Mouse (Mus musculus) midbrain, embryonic 13.5 days (tissue): ENCODE data around the gene Gm47959. TPM values are rescaled to one million over a fixed set of nuclear protein-coding genes. Genes with fewer than 3 reads are reported as not detected.
"Not testable (repeated sequence)": the region's sequence is repeated elsewhere in the genome, so short reads cannot be mapped to it uniquely, and the experiment has no call there.

Experiments
- ATAC-seq: fragments of 200-750 bp; cut with Nextera tagmentation; 2 replicates; pipeline ENCODE4 v1.8.0; 2017; ENCODE audit warnings: mild to moderate bottlenecking, moderate TSS enrichment, moderate library complexity
- H3K27ac ChIP-seq: fragments of 300-500 bp; sonication (generic); 2 replicates; pipeline ENCODE4 v1.5.1; 2015; ENCODE audit warnings: inconsistent platforms, mild to moderate bottlenecking, moderate library complexity
- H3K27me3 ChIP-seq: fragments of 300-500 bp; sonication (generic); 2 replicates; pipeline ENCODE4 v1.6.1; 2015; ENCODE audit warnings: mild to moderate bottlenecking, inconsistent platforms
- H3K36me3 ChIP-seq: fragments of 300-500 bp; sonication (generic); 2 replicates; pipeline ENCODE4 v1.6.1; 2015; ENCODE audit warnings: mild to moderate bottlenecking, inconsistent platforms
- H3K4me1 ChIP-seq: fragments of 300-500 bp; sonication (generic); replicated peaks from 2 replicates; pipeline ENCODE4 v1.6.1; 2015; ENCODE audit warnings: inconsistent platforms
- H3K4me2 ChIP-seq: fragments of 300-500 bp; sonication (generic); replicated peaks from 2 replicates; pipeline ENCODE4 v1.6.1; 2015; ENCODE audit warnings: moderate library complexity, mild to moderate bottlenecking, inconsistent platforms
- H3K4me3 ChIP-seq: fragments of 300-500 bp; sonication (generic); replicated peaks from 2 replicates; pipeline ENCODE4 v1.5.1; 2015; ENCODE audit warnings: mild to moderate bottlenecking, inconsistent platforms
- H3K9ac ChIP-seq: fragments of 300-500 bp; sonication (generic); replicated peaks from 2 replicates; pipeline ENCODE4 v1.6.1; 2015; ENCODE audit warnings: mild to moderate bottlenecking, inconsistent platforms
- H3K9me3 ChIP-seq: fragments of 300-500 bp; sonication (generic); 2 replicates; pipeline ENCODE4 v1.6.1; 2016; ENCODE audit warnings: mild to moderate bottlenecking, inconsistent platforms
- WGBS: fragments of 180-500 bp; shearing (Covaris S2); methylation state at CpG from one replicate; pipeline ENCODE4 v1.1.7; 2015; 5-methylcytosine and 5-hydroxymethylcytosine counted together
- polyA plus RNA-seq: library from polyadenylated mRNA; unstranded; fragments of >200 nt; fragmentation: Nextera tagmentation; extraction: Ambion mirVana; gene quantifications from 2 replicates; pipeline ENCODE4 v1.2.1, GENCODE M21; 2015

Gm47959 gene
- polyA plus RNA-seq = not detected in 2 replicates

- not testable (repeated sequence) for H3K9ac ChIP-seq, H3K9me3 ChIP-seq, ATAC-seq, H3K4me2 ChIP-seq, H3K4me1 ChIP-seq, H3K27me3 ChIP-seq, H3K36me3 ChIP-seq, H3K27ac ChIP-seq, H3K4me3 ChIP-seq
- WGBS = 93% methylated on average over 9 of the region's 9 CpGs
Observed at GRCm38 (mm10) chr1:83000306-83000705, at the start of gene Gm47959. TSS of gene Gm47959 (plus strand) at chr1:83000548.

- not testable (repeated sequence) for ATAC-seq, H3K9ac ChIP-seq, H3K4me1 ChIP-seq, H3K9me3 ChIP-seq, H3K4me3 ChIP-seq, H3K36me3 ChIP-seq, H3K27me3 ChIP-seq, H3K4me2 ChIP-seq, H3K27ac ChIP-seq
Observed at GRCm38 (mm10) chr1:82955913-82956312, 44.4 kb upstream of the Gm47959 start, which contains the start of gene Gm7544. TSS of gene Gm7544 (minus strand) at chr1:82956013.

- no peak within 1 kb of the TSS for H3K4me3 ChIP-seq
- H3K27ac ChIP-seq = no peak within 1 kb of the TSS
- no peaks in the 10 kb centered on the region for H3K4me1 ChIP-seq
- no peak within 1 kb of the TSS for H3K4me2 ChIP-seq
- WGBS = 93% methylated on average over 11 of the region's 11 CpGs
- no peak within 1 kb of the TSS for H3K9ac ChIP-seq
- H3K36me3 ChIP-seq = no peaks in the 10 kb centered on the region
- no peak for ATAC-seq
- H3K27me3 ChIP-seq = no peaks in the 10 kb centered on the region
- no peaks in the 10 kb centered on the region for H3K9me3 ChIP-seq
Observed at GRCm38 (mm10) chr1:82959870-82960385, 40.4 kb upstream of the Gm47959 start, which contains the start of gene Gm47955. TSS of gene Gm47955 (plus strand) at chr1:82960286.

- no peaks in the 10 kb centered on the region for H3K9me3 ChIP-seq
- ATAC-seq = 0 out of 2 replicates have a peak, but pooled peaks have one; percentile 43
- no peak overlapping the region for H3K27ac ChIP-seq
- H3K4me2 ChIP-seq = no peak overlapping the region
- no peaks in the 10 kb centered on the region for H3K36me3 ChIP-seq
- WGBS = 64% methylated on average over 3 of the region's 3 CpGs
- H3K9ac ChIP-seq = no peak overlapping the region
- H3K4me3 ChIP-seq = no peak overlapping the region
- no peaks in the 10 kb centered on the region for H3K4me1 ChIP-seq
- no peaks in the 10 kb centered on the region for H3K27me3 ChIP-seq
Observed at GRCm38 (mm10) chr1:82966413-82966812, 33.9 kb upstream of the Gm47959 start.

- Histone ChIP-seq H3K27ac (no peak overlapping the region), H3K9ac (no peak overlapping the region), H3K9me3 (no peaks in the 10 kb centered on the region), H3K27me3 (no peaks in the 10 kb centered on the region), H3K36me3 (no peaks in the 10 kb centered on the region), H3K4me3 (no peak overlapping the region), H3K4me2 (no peak overlapping the region), H3K4me1 (no peaks in the 10 kb centered on the region)
- ATAC-seq = no peak
- WGBS = 44% methylated on average over 4 of the region's 4 CpGs
Observed at GRCm38 (mm10) chr1:82972046-82972445, 28.3 kb upstream of the Gm47959 start.

GRCm38 (mm10) chr1:82973244-82973643 is 27.1 kb upstream of the Gm47959 start:
- Histone ChIP-seq H3K9me3 (no peaks in the 10 kb centered on the region), H3K9ac (no peak overlapping the region), H3K36me3 (no peaks in the 10 kb centered on the region), H3K27me3 (no peaks in the 10 kb centered on the region), H3K4me2 (no peak overlapping the region), H3K27ac (no peak overlapping the region), H3K4me1 (no peaks in the 10 kb centered on the region), H3K4me3 (no peak overlapping the region)
- WGBS = 95% methylated on average over 1 of the region's 1 CpGs
- no peak for ATAC-seq

- ATAC-seq = no peak
- H3K4me3 ChIP-seq = no peak overlapping the region
- H3K36me3 ChIP-seq = no peaks in the 10 kb centered on the region
- H3K27me3 ChIP-seq = no peaks in the 10 kb centered on the region
- no peak overlapping the region for H3K4me2 ChIP-seq
- no peaks in the 10 kb centered on the region for H3K9me3 ChIP-seq
- H3K9ac ChIP-seq = no peak overlapping the region
- H3K27ac ChIP-seq = no peak overlapping the region
- H3K4me1 ChIP-seq = no peaks in the 10 kb centered on the region
- WGBS = 68% methylated on average over 6 of the region's 6 CpGs
Observed at GRCm38 (mm10) chr1:82973901-82974300, 26.4 kb upstream of the Gm47959 start.

- no peak for ATAC-seq
- 94% methylated on average over 9 of the region's 9 CpGs for WGBS
Observed at GRCm38 (mm10) chr1:82974342-82974741, 26.0 kb upstream of the Gm47959 start.

GRCm38 (mm10) chr1:82975750-82976149 is 24.6 kb upstream of the Gm47959 start:
- H3K4me3 ChIP-seq = no peak overlapping the region
- no peak overlapping the region for H3K27ac ChIP-seq
- H3K4me1 ChIP-seq = no peaks in the 10 kb centered on the region
- no peaks in the 10 kb centered on the region for H3K36me3 ChIP-seq
- no peak for ATAC-seq
- H3K9me3 ChIP-seq = no peaks in the 10 kb centered on the region
- WGBS = 82% methylated on average over 5 of the region's 5 CpGs
- no peak overlapping the region for H3K4me2 ChIP-seq
- H3K27me3 ChIP-seq = no peaks in the 10 kb centered on the region
- H3K9ac ChIP-seq = no peak overlapping the region

More at GRCm38 (mm10) chr1:82974342-82974741, 26.0 kb upstream of the Gm47959 start:
- Histone ChIP-seq H3K4me2 (no peak overlapping the region), H3K27ac (no peak overlapping the region), H3K36me3 (no peaks in the 10 kb centered on the region), H3K9me3 (no peaks in the 10 kb centered on the region), H3K9ac (no peak overlapping the region), H3K27me3 (no peaks in the 10 kb centered on the region), H3K4me1 (no peaks in the 10 kb centered on the region), H3K4me3 (no peak overlapping the region)

GRCm38 (mm10) chr1:82977840-82978239 is 22.5 kb upstream of the Gm47959 start:
- Histone ChIP-seq H3K27me3 (no peaks in the 10 kb centered on the region), H3K9ac (no peak overlapping the region), H3K27ac (no peak overlapping the region), H3K36me3 (no peaks in the 10 kb centered on the region), H3K4me1 (no peaks in the 10 kb centered on the region), H3K4me2 (no peak overlapping the region), H3K9me3 (no peaks in the 10 kb centered on the region), H3K4me3 (no peak overlapping the region)
- ATAC-seq = no peak

GRCm38 (mm10) chr1:82986738-82987137 is 13.6 kb upstream of the Gm47959 start:
- Histone ChIP-seq H3K27me3 (no peaks in the 10 kb centered on the region), H3K27ac (no peak overlapping the region), H3K9ac (no peak overlapping the region), H3K4me3 (no peak overlapping the region), H3K4me2 (no peak overlapping the region), H3K9me3 (peaks cover 7% of the 10 kb centered on the region; the same call in 1 of the 2 replicates), H3K36me3 (no peaks in the 10 kb centered on the region), H3K4me1 (no peaks in the 10 kb centered on the region)
- WGBS = 91% methylated on average over 6 of the region's 6 CpGs
- ATAC-seq = no peak

- 44% methylated on average over 4 of the region's 4 CpGs for WGBS
- no peak overlapping the region for H3K27ac ChIP-seq
- H3K4me3 ChIP-seq = no peak overlapping the region
- no peaks in the 10 kb centered on the region for H3K36me3 ChIP-seq
- no peak overlapping the region for H3K4me2 ChIP-seq
- H3K9ac ChIP-seq = no peak overlapping the region
- ATAC-seq = peak; percentile 70
- H3K9me3 ChIP-seq = peaks cover 7% of the 10 kb centered on the region; the same call in 1 of the 2 replicates
- no peaks in the 10 kb centered on the region for H3K4me1 ChIP-seq
- H3K27me3 ChIP-seq = no peaks in the 10 kb centered on the region
Observed at GRCm38 (mm10) chr1:82987530-82988198, 12.7 kb upstream of the Gm47959 start.

GRCm38 (mm10) chr1:82991062-82991461 is 9.3 kb upstream of the Gm47959 start:
- H3K4me2 ChIP-seq = no peak overlapping the region
- 76% methylated on average over 4 of the region's 4 CpGs for WGBS
- H3K9ac ChIP-seq = no peak overlapping the region
- no peaks in the 10 kb centered on the region for H3K4me1 ChIP-seq
- H3K4me3 ChIP-seq = no peak overlapping the region
- no peak for ATAC-seq
- H3K36me3 ChIP-seq = no peaks in the 10 kb centered on the region
- H3K27ac ChIP-seq = no peak overlapping the region
- no peaks in the 10 kb centered on the region for H3K27me3 ChIP-seq
- no peaks in the 10 kb centered on the region for H3K9me3 ChIP-seq
